Mouse (Mus musculus) embryonic fibroblast, embryonic 13.5 days (primary cell): Measurements from ENCODE around the gene Tnfrsf8.

Experiments used
- CTCF ChIP-seq: IDR thresholded peaks from 2 replicates; pipeline ENCODE4 v1.5.1; 2011; ENCODE audit warnings: mild to moderate bottlenecking, control low read depth, low read length, moderate library complexity, borderline replicate concordance; ENCODE audit not compliant: insufficient read depth
- POLR2A ChIP-seq: IDR thresholded peaks from 2 replicates; pipeline ENCODE4 v1.6.1; 2011; ENCODE audit warnings: low read depth, mild to moderate bottlenecking, control low read depth, low read length, moderate library complexity

DNA sequence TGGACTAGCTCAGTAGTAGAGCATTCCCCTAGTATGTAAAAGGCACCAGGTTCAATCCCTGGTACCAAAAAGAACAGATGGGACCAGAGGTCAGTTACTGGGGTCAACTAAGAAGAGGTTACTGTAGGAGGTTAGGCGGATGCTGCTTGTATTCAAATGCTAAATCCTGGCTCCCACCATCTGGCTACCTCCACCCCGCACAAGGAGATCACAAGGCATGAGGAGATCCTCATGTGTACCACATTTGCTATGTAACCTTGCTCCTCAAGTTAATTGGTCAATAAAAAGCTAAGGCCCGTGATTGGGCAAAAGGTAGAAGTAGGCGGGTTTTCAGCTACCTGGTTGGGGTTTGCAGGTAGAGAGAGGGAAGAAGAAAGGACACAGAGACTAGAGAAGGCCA lies 43.3 kb downstream of the Tnfrsf8 start:
- TF ChIP-seq POLR2A (no peak), CTCF (no peak)
